Mouse (Mus musculus) liver, adult 2 months (tissue): ENCODE results near the gene Csdc2.

Experiments used
- CTCF ChIP-seq: fragments of 200-500 bp; IDR thresholded peaks from 2 replicates; pipeline ENCODE4 v1.5.1; 2011; ENCODE audit warnings: low read depth, low read length, control low read depth
- POLR2A ChIP-seq: fragments of 200-500 bp; IDR thresholded peaks from 2 replicates; pipeline ENCODE4 v1.6.1; 2011; ENCODE audit warnings: low read length, control low read depth; ENCODE audit not compliant: insufficient read depth; ENCODE audit errors: extremely low read depth

- TF ChIP-seq CTCF = no peak
- no peak for TF ChIP-seq POLR2A
Observed at GRCm38 (mm10) chr15:81968447-81968846, 31.9 kb downstream of the Csdc2 start.
